Mouse (Mus musculus) hindbrain, embryonic 14.5 days (tissue): ENCODE data around the gene Zfp385a. TPM values are rescaled to one million over a fixed set of nuclear protein-coding genes. Genes with fewer than 3 reads are reported as not detected.

Source experiments
- ATAC-seq: fragments of 200-750 bp; cut with Nextera tagmentation; 2 replicates; pipeline ENCODE4 v1.8.0; 2017; ENCODE audit warnings: moderate number of reproducible peaks, mild to moderate bottlenecking, moderate TSS enrichment, moderate library complexity; ENCODE audit not compliant: low FRiP score
- DNase-seq: peaks from one replicate; pipeline ENCODE4 v3.0.0-alpha.2; 2015; ENCODE audit warnings: low spot score
- H3K27ac ChIP-seq: fragments of 300-500 bp; sonication (generic); 2 replicates; pipeline ENCODE4 v1.5.1; 2014; ENCODE audit warnings: mild to moderate bottlenecking, moderate library complexity
- H3K27me3 ChIP-seq: fragments of 300-500 bp; sonication (generic); 2 replicates; pipeline ENCODE4 v1.6.1; 2014; ENCODE audit warnings: mild to moderate bottlenecking, low read length, mixed read lengths; ENCODE audit not compliant: control insufficient read depth, insufficient read depth
- H3K36me3 ChIP-seq: fragments of 300-500 bp; sonication (generic); replicated peaks from 2 replicates; pipeline ENCODE4 v1.6.1; 2014; ENCODE audit not compliant: control insufficient read depth, insufficient read depth
- H3K4me1 ChIP-seq: fragments of 300-500 bp; sonication (generic); replicated peaks from 2 replicates; pipeline ENCODE4 v1.6.1; 2014; ENCODE audit warnings: antibody characterized with exemption, low read length, mixed read lengths; ENCODE audit not compliant: control insufficient read depth, insufficient read depth
- H3K4me2 ChIP-seq: fragments of 300-500 bp; sonication (generic); replicated peaks from 2 replicates; pipeline ENCODE4 v1.6.1; 2014; ENCODE audit warnings: mild to moderate bottlenecking, moderate library complexity
- H3K4me3 ChIP-seq: fragments of 300-500 bp; sonication (generic); replicated peaks from 2 replicates; pipeline ENCODE4 v1.5.1; 2014; ENCODE audit warnings: mild to moderate bottlenecking, low read length
- H3K9ac ChIP-seq: fragments of 300-500 bp; sonication (generic); 2 replicates; pipeline ENCODE4 v1.6.1; 2014
- H3K9me3 ChIP-seq: fragments of 300-500 bp; sonication (generic); 2 replicates; pipeline ENCODE4 v1.6.1; 2016; ENCODE audit warnings: low read length; ENCODE audit not compliant: control insufficient read depth
- WGBS: fragments of 180-500 bp; shearing (Covaris S2); extraction: QIAGEN DNeasy Blood & Tissue Kit; methylation state at CpG from one replicate; pipeline ENCODE4 v1.1.7; 2014; 5-methylcytosine and 5-hydroxymethylcytosine counted together
- polyA plus RNA-seq: library from polyadenylated mRNA; unstranded; fragments of >200 nt; fragmentation: Nextera tagmentation; extraction: Ambion mirVana; gene quantifications from 2 replicates; pipeline ENCODE4 v1.2.1, GENCODE M21; 2014

Zfp385a gene
- polyA plus RNA-seq, 1 experiment from 2014 or later: 25.7 TPM

GRCm38 (mm10) chr15:103375112-103375800, 35.4 kb upstream of the Zfp385a start:
- no peaks in the 10 kb centered on the region for H3K27me3 ChIP-seq
- DNase-seq (no peak), ATAC-seq (no peak)
- WGBS: 88% methylated on average over 4 of the region's 4 CpGs
- no peaks in the 10 kb centered on the region for H3K36me3 ChIP-seq
- H3K4me1 ChIP-seq: no peaks in the 10 kb centered on the region
- no peaks in the 10 kb centered on the region for H3K9me3 ChIP-seq
- no peak overlapping the region for H3K27ac ChIP-seq
- no peak overlapping the region for H3K4me2 ChIP-seq
- H3K4me3 ChIP-seq: no peak overlapping the region
- H3K9ac ChIP-seq: no peak overlapping the region

- no peak overlapping the region for H3K4me3 ChIP-seq
- H3K9me3 ChIP-seq: no peaks in the 10 kb centered on the region
- no peaks in the 10 kb centered on the region; the same call in 1 of the 2 replicates for H3K27me3 ChIP-seq
- ATAC-seq (no peak), DNase-seq (no peak)
- H3K9ac ChIP-seq: no peak overlapping the region
- no peaks in the 10 kb centered on the region for H3K36me3 ChIP-seq
- no peak overlapping the region for H3K27ac ChIP-seq
- no peak overlapping the region for H3K4me2 ChIP-seq
- no peaks in the 10 kb centered on the region for H3K4me1 ChIP-seq
Observed at GRCm38 (mm10) chr15:103372461-103372860, 32.6 kb upstream of the Zfp385a start.

- DNase-seq (no peak), ATAC-seq (no peak)
- WGBS: 80% methylated on average over 1 of the region's 1 CpGs
Observed at GRCm38 (mm10) chr15:103371741-103372140, 31.8 kb upstream of the Zfp385a start.

GRCm38 (mm10) chr15:103371208-103371607, 31.3 kb upstream of the Zfp385a start:
- no peak overlapping the region for H3K4me2 ChIP-seq
- 43% methylated on average over 2 of the region's 2 CpGs for WGBS
- ATAC-seq: no peak

More at GRCm38 (mm10) chr15:103371741-103372140, 31.8 kb upstream of the Zfp385a start:
- Histone ChIP-seq H3K27me3 (peaks cover 4% of the 10 kb centered on the region), H3K4me1 (peaks cover 3% of the 10 kb centered on the region), H3K36me3 (no peaks in the 10 kb centered on the region), H3K9me3 (no peaks in the 10 kb centered on the region), H3K4me3 (no peak overlapping the region), H3K9ac (no peak overlapping the region), H3K4me2 (no peak overlapping the region), H3K27ac (no peak overlapping the region)

GRCm38 (mm10) chr15:103370462-103370861, 30.6 kb upstream of the Zfp385a start:
- WGBS: 46% methylated on average over 4 of the region's 4 CpGs
- ATAC-seq (no peak), DNase-seq (no peak)
- Histone ChIP-seq H3K36me3 (no peaks in the 10 kb centered on the region), H3K4me2 (no peak overlapping the region), H3K9me3 (no peaks in the 10 kb centered on the region), H3K27ac (no peak overlapping the region), H3K9ac (no peak overlapping the region), H3K4me3 (no peak overlapping the region), H3K4me1 (peaks cover 11% of the 10 kb centered on the region), H3K27me3 (peaks cover 8% of the 10 kb centered on the region)

More at GRCm38 (mm10) chr15:103371208-103371607, 31.3 kb upstream of the Zfp385a start:
- Histone ChIP-seq H3K4me3 (no peak overlapping the region), H3K36me3 (no peaks in the 10 kb centered on the region), H3K27me3 (peaks cover 6% of the 10 kb centered on the region), H3K9me3 (no peaks in the 10 kb centered on the region), H3K27ac (no peak overlapping the region), H3K9ac (no peak overlapping the region), H3K4me1 (peaks cover 9% of the 10 kb centered on the region)
- no peak for DNase-seq

GRCm38 (mm10) chr15:103369123-103369522, 29.2 kb upstream of the Zfp385a start:
- H3K9me3 ChIP-seq: no peaks in the 10 kb centered on the region
- H3K27me3 ChIP-seq: peaks cover 8% of the 10 kb centered on the region
- H3K4me2 ChIP-seq: no peak overlapping the region
- H3K4me3 ChIP-seq: no peak overlapping the region
- DNase-seq (no peak), ATAC-seq (no peak)
- no peak overlapping the region for H3K9ac ChIP-seq
- no peaks in the 10 kb centered on the region for H3K36me3 ChIP-seq
- WGBS: 68% methylated on average over 1 of the region's 1 CpGs
- H3K27ac ChIP-seq: no peak overlapping the region
- H3K4me1 ChIP-seq: peaks cover 11% of the 10 kb centered on the region

- no peak overlapping the region for H3K27ac ChIP-seq
- DNase-seq: no peak
- no peak overlapping the region for H3K4me3 ChIP-seq
- peaks cover 8% of the 10 kb centered on the region for H3K27me3 ChIP-seq
- 90% methylated on average over 4 of the region's 4 CpGs for WGBS
- ATAC-seq: no peak
- no peak overlapping the region for H3K4me2 ChIP-seq
- H3K4me1 ChIP-seq: peaks cover 11% of the 10 kb centered on the region
- no peaks in the 10 kb centered on the region for H3K9me3 ChIP-seq
- no peaks in the 10 kb centered on the region for H3K36me3 ChIP-seq
- no peak overlapping the region for H3K9ac ChIP-seq
Observed at GRCm38 (mm10) chr15:103368179-103368940, 28.5 kb upstream of the Zfp385a start.

GRCm38 (mm10) chr15:103366376-103367149, 26.7 kb upstream of the Zfp385a start, which contains the start of gene Itga5:
Itga5 (minus strand) TSS chr15:103366763.
- ATAC-seq (peak; percentile 71), DNase-seq (no peak)
- H3K4me3 ChIP-seq: peak within 1 kb of the TSS; percentile 43
- H3K4me2 ChIP-seq: peak within 1 kb of the TSS; percentile 87
- H3K9ac ChIP-seq: peak within 1 kb of the TSS; percentile 57
- H3K27ac ChIP-seq: no peak within 1 kb of the TSS
- under 1% methylated on average over 51 of the region's 51 CpGs for WGBS
- H3K9me3 ChIP-seq: no peaks in the 10 kb centered on the region
- H3K27me3 ChIP-seq: peaks cover 8% of the 10 kb centered on the region
- no peaks in the 10 kb centered on the region for H3K36me3 ChIP-seq
- H3K4me1 ChIP-seq: peaks cover 11% of the 10 kb centered on the region
